Mouse (Mus musculus): ENCODE data around the gene Arhgap24. TPM values are rescaled to one million over a fixed set of nuclear protein-coding genes. Genes with fewer than 3 reads are reported as not detected.

The Arhgap24 gene
- 13.8 and 15.0 TPM in 2 replicates for polyA plus RNA-seq (2015; fragmentation: Nextera tagmentation; extraction: Ambion mirVana)

DNA sequence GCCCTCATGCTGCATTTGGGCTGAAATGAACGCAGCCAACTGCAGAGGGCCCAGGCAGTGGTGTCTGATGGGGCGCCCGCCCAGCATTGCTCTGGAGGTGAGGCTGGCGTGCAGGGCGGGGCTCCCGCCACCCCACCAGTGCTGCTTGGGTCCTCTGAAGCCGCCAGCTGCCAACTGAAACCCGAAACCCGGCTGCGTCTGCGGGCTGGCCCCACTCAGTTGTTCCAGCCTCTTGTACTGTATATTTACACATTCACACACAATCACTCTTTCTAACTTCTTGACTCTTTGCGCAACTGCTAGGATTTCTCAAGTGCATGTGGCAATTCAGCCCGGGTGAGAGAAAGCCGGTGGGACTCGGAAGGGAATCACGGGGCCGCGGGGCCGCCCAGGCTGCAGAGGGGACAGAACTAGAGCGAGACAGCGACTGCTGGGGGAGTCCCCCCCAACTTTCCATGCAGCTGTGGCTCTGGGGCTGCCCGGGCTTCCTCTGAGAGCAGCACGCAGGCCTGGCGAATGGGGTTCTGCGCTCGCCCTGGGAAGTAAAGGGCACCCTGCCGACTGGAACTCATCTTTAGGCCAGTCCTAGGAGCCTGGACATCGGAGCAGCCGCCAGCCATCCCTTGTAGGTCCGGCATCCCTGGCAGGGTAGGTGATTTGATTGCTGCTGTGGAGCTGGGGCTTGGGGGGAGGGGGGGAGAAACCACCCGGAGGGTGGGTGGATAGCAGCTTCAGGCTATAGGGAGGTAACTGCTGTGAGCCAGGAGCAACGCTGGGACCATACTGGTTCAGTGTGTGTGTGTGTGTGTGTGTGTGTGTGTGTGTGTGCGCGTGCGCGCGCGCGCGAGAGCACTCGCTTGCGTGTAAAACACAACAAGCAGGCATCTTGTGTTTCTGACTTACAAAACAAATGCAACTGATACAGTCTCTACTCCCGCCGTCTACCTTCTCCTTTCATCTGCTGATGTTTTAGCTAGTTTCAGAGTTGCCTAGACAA is at the start of gene Arhgap24:
Gene Arhgap24 (plus strand): TSS at position 177 of the 997 bp plus-strand sequence.
- no peaks in the 10 kb centered on the region for H3K9me3 ChIP-seq (ENCODE audit: control insufficient read depth, low read length)
- peak; percentile 80 for ATAC-seq
- WGBS = under 1% methylated on average over 41 of the region's 44 CpGs

DNA sequence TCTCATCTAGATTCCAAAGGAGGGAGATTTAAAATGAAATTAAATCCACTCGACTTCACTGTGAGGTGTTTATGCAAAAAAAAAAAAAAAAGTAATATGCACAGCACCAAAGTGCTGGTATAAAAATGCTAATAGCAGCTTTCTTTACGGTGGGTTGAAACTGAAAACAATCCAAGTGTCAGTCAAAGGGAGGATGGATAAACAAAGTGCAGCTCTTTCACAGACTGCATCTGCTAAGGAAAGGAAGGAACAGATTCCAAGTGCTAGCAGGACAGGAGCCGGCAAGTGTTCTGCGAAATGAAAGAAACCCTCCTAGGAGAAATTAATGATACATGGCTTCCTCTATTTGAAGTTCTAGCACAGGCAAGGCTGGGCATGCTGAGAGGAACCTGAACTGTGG is 47.0 kb upstream of the Arhgap24 start:
- Histone ChIP-seq H3K27ac (ENCODE audit: low read depth, low read length) (no peak overlapping the region), H3K4me2 (ENCODE audit: low read length) (no peak overlapping the region), H3K27me3 (replicated peaks; ENCODE audit: control insufficient read depth, insufficient read depth, low read length) (no peaks in the 10 kb centered on the region), H3K9me3 (ENCODE audit: control insufficient read depth, low read length) (no peaks in the 10 kb centered on the region), H3K9ac (ENCODE audit: low read depth, low read length) (no peak overlapping the region), H3K4me1 (ENCODE audit: control insufficient read depth, insufficient read depth, low read depth, low read length) (no peaks in the 10 kb centered on the region), H3K36me3 (ENCODE audit: control insufficient read depth, insufficient read depth, low read length) (no peaks in the 10 kb centered on the region), H3K4me3 (ENCODE audit: low read length) (no peak overlapping the region)
- WGBS = 41% methylated on average over 4 of the region's 4 CpGs
- no peak for ATAC-seq

More for the DNA sequence above, at the start of gene Arhgap24:
- H3K36me3 ChIP-seq (ENCODE audit: control insufficient read depth, insufficient read depth, low read length) = no peaks in the 10 kb centered on the region
- H3K27ac ChIP-seq (ENCODE audit: low read depth, low read length) = peak within 1 kb of the TSS; percentile 37
- peak within 1 kb of the TSS; percentile 78 for H3K4me2 ChIP-seq (ENCODE audit: low read length)
- peak within 1 kb of the TSS; percentile 64 for H3K9ac ChIP-seq (ENCODE audit: low read depth, low read length)
- no peaks in the 10 kb centered on the region for H3K27me3 ChIP-seq (replicated peaks; ENCODE audit: control insufficient read depth, insufficient read depth, low read length)
- peaks cover 7% of the 10 kb centered on the region for H3K4me1 ChIP-seq (ENCODE audit: control insufficient read depth, insufficient read depth, low read depth, low read length)
- H3K4me3 ChIP-seq (ENCODE audit: low read length) = peak within 1 kb of the TSS; percentile 54

DNA sequence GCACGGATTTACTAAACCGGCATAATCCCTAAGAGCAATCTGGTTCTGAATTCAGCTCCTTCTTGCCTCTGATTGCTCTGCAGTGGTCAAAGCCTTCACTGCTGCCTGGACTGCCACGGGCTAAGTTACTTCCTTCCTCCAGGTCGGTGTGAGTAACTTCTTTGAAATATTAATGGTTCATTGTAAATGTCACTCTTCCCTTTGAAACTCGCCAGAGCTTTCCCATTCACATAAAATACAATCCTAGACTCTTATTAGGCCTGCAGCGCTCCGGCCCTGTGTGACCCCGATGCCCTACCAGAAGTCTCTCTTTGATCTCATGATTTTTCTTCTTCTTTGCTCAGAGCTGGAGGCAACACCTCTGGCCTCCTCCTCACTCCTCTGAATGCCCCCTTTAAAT is 44.6 kb upstream of the Arhgap24 start:
- Histone ChIP-seq H3K27ac (ENCODE audit: low read depth, low read length) (no peak overlapping the region), H3K4me1 (ENCODE audit: control insufficient read depth, insufficient read depth, low read depth, low read length) (no peaks in the 10 kb centered on the region), H3K9me3 (ENCODE audit: control insufficient read depth, low read length) (no peaks in the 10 kb centered on the region), H3K4me2 (ENCODE audit: low read length) (no peak overlapping the region), H3K27me3 (replicated peaks; ENCODE audit: control insufficient read depth, insufficient read depth, low read length) (no peaks in the 10 kb centered on the region), H3K4me3 (ENCODE audit: low read length) (no peak overlapping the region), H3K9ac (ENCODE audit: low read depth, low read length) (no peak overlapping the region), H3K36me3 (ENCODE audit: control insufficient read depth, insufficient read depth, low read length) (no peaks in the 10 kb centered on the region)
- ATAC-seq = no peak
- 80% methylated on average over 8 of the region's 8 CpGs for WGBS

DNA sequence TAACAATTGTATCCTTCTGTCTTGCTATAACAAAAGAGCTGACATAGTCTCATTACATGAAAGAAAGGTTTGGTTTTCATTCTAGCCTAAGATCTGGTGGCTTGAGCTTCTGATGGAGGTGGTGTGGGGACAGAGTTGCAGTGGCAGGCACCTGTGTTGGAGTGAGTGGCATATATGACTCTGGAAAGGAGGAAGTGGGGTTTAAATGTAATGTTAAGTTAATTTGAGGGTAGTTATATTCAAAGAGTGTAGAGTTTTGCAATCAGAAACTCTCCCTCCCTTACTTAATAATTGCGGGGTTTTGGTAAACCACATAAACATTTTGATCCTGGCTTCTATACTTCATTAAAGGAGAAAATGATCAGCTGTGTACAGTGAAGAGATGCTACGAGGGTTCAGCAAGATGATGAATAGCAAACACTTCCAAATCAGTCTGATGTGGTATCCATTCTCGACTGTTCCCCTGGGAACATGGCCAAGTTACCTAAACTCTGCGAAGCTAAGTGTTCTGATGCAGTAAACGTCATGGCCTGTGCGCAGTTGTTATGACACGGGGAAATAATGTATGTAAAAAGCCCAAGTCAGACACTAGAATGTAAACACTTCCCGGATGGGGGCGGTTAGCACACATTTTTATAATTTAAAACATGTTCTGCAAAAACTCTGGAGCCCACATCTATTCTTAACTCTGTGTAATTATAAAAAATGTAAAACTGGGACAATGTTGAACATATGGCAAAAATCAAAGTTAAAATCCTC is 41.9 kb upstream of the Arhgap24 start:
- 86% methylated on average over 9 of the region's 9 CpGs for WGBS
- ATAC-seq = no peak

DNA sequence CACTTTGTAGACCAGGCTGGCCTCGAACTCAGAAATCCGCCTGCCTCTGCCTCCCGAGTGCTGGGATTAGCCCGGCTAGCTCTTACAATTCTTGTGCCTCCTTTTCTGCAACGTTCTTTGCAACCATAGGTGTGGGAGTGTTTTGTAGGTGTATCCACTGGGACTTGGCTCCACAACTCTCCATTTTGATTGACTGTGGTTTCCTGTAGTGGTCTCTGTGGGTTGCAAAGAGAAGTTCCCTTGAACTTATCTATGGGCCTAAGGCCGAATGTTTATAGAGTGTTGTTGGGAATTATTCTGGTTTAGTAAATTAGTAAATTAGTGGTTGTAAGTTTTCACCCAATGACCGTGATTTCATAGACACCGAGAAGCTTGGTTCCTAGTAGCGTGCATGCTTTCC is 33.8 kb upstream of the Arhgap24 start:
- H3K4me1 ChIP-seq (ENCODE audit: control insufficient read depth, insufficient read depth, low read depth, low read length) = no peaks in the 10 kb centered on the region
- H3K27ac ChIP-seq (ENCODE audit: low read depth, low read length) = no peak overlapping the region
- no peaks in the 10 kb centered on the region for H3K27me3 ChIP-seq (replicated peaks; ENCODE audit: control insufficient read depth, insufficient read depth, low read length)
- ATAC-seq = no peak
- H3K4me3 ChIP-seq (ENCODE audit: low read length) = no peak overlapping the region
- H3K9ac ChIP-seq (ENCODE audit: low read depth, low read length) = no peak overlapping the region
- no peaks in the 10 kb centered on the region for H3K9me3 ChIP-seq (ENCODE audit: control insufficient read depth, low read length)
- no peak overlapping the region for H3K4me2 ChIP-seq (ENCODE audit: low read length)
- WGBS = 94% methylated on average over 9 of the region's 9 CpGs
- no peaks in the 10 kb centered on the region for H3K36me3 ChIP-seq (ENCODE audit: control insufficient read depth, insufficient read depth, low read length)

More for the DNA sequence above, 41.9 kb upstream of the Arhgap24 start:
- Histone ChIP-seq H3K4me3 (ENCODE audit: low read length) (no peak overlapping the region), H3K4me2 (ENCODE audit: low read length) (no peak overlapping the region), H3K36me3 (ENCODE audit: control insufficient read depth, insufficient read depth, low read length) (no peaks in the 10 kb centered on the region), H3K27me3 (replicated peaks; ENCODE audit: control insufficient read depth, insufficient read depth, low read length) (no peaks in the 10 kb centered on the region), H3K4me1 (ENCODE audit: control insufficient read depth, insufficient read depth, low read depth, low read length) (no peaks in the 10 kb centered on the region), H3K9ac (ENCODE audit: low read depth, low read length) (no peak overlapping the region), H3K9me3 (ENCODE audit: control insufficient read depth, low read length) (no peaks in the 10 kb centered on the region), H3K27ac (ENCODE audit: low read depth, low read length) (no peak overlapping the region)

DNA sequence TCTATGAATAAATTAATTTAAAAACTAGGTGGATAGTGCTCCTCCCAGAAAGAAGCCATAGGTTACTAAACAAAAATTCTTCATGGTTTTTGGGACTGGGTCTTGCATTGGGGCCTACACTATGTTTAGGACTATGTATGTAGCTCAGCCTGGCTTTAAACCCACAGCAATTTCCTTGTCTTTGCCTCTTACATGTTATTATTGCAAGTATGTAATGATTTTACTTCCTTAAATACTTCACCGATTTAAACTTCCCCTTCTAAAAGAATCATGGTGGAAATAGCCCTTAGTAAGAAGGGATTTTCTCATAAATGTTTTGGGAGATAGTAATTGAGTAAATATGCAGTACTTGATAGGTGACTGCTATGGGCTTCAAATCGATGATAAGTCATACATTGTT is 30.3 kb upstream of the Arhgap24 start:
- H3K36me3 ChIP-seq (ENCODE audit: control insufficient read depth, insufficient read depth, low read length) = no peaks in the 10 kb centered on the region
- no peak overlapping the region for H3K4me3 ChIP-seq (ENCODE audit: low read length)
- H3K27ac ChIP-seq (ENCODE audit: low read depth, low read length) = no peak overlapping the region
- WGBS = 94% methylated on average over 2 of the region's 2 CpGs
- no peak overlapping the region for H3K4me2 ChIP-seq (ENCODE audit: low read length)
- no peak overlapping the region for H3K9ac ChIP-seq (ENCODE audit: low read depth, low read length)
- no peaks in the 10 kb centered on the region for H3K27me3 ChIP-seq (replicated peaks; ENCODE audit: control insufficient read depth, insufficient read depth, low read length)
- H3K9me3 ChIP-seq (ENCODE audit: control insufficient read depth, low read length) = no peaks in the 10 kb centered on the region
- H3K4me1 ChIP-seq (ENCODE audit: control insufficient read depth, insufficient read depth, low read depth, low read length) = no peaks in the 10 kb centered on the region
- no peak for ATAC-seq

DNA sequence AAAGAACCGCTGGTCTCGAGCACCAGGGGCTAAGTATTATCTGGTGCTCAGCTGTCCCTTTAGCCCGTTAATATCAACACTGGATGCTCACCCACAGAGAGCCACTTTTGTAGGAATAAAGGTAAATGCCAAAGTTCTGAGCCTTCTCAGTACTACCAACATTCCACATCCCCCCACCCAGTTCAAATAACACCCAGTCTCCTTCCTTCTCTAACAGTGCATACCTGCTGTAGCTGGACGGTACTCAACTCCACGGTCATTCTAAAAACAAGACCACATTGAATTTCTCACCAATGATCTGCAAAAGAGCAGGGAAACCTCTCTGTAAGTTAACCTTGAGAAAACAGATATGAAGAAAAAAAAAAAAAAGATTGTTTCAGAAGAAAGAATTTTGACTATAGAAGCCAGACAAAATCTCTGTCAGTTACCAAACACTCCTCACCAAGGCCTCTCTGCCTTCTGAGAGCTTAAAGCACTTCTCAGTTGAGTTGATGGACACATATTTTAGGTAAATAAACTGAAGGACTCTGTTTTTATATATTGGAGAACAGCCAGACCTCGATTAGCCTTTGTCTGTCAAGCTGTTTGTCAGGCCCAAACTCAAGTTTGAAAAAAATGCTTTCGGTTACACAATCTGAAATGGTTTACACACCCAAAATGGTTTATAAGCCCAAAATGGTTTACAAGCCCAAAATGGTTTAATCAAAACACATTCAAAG is 29.0 kb upstream of the Arhgap24 start:
- H3K27ac ChIP-seq (ENCODE audit: low read depth, low read length) = no peak overlapping the region
- no peak overlapping the region for H3K9ac ChIP-seq (ENCODE audit: low read depth, low read length)
- H3K27me3 ChIP-seq (replicated peaks; ENCODE audit: control insufficient read depth, insufficient read depth, low read length) = no peaks in the 10 kb centered on the region
- H3K4me1 ChIP-seq (ENCODE audit: control insufficient read depth, insufficient read depth, low read depth, low read length) = no peaks in the 10 kb centered on the region
- no peak for ATAC-seq
- no peak overlapping the region for H3K4me2 ChIP-seq (ENCODE audit: low read length)
- no peaks in the 10 kb centered on the region for H3K36me3 ChIP-seq (ENCODE audit: control insufficient read depth, insufficient read depth, low read length)
- no peaks in the 10 kb centered on the region for H3K9me3 ChIP-seq (ENCODE audit: control insufficient read depth, low read length)
- no peak overlapping the region for H3K4me3 ChIP-seq (ENCODE audit: low read length)
- 83% methylated on average over 7 of the region's 7 CpGs for WGBS

DNA sequence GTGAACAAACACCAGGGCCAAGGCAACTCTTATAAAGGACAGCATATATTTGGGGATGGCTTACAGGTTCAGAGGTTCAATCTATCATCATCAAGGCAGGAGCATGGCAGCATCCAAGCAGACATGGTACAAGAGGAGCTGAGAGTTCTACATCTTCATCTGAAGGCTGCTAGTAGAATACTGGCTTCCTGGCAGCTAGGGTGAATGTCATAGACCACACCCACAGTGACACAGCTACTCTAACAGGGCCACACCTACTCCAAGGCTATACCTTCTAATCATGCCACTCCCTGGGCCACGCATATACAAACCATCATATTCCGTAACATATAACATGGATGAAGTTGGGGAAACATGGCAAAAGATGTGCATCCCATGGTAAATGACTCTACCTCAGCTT is 27.9 kb upstream of the Arhgap24 start:
- no peak overlapping the region for H3K9ac ChIP-seq (ENCODE audit: low read depth, low read length)
- no peak overlapping the region for H3K27ac ChIP-seq (ENCODE audit: low read depth, low read length)
- WGBS = 95% methylated on average over 2 of the region's 2 CpGs
- H3K4me3 ChIP-seq (ENCODE audit: low read length) = no peak overlapping the region
- H3K9me3 ChIP-seq (ENCODE audit: control insufficient read depth, low read length) = no peaks in the 10 kb centered on the region
- no peak overlapping the region for H3K4me2 ChIP-seq (ENCODE audit: low read length)
- no peak for ATAC-seq
- H3K27me3 ChIP-seq (replicated peaks; ENCODE audit: control insufficient read depth, insufficient read depth, low read length) = no peaks in the 10 kb centered on the region
- no peaks in the 10 kb centered on the region for H3K36me3 ChIP-seq (ENCODE audit: control insufficient read depth, insufficient read depth, low read length)
- H3K4me1 ChIP-seq (ENCODE audit: control insufficient read depth, insufficient read depth, low read depth, low read length) = no peaks in the 10 kb centered on the region
